Mouse (Mus musculus): ENCODE measurements at regions not wholly inside any gene's neighbourhood (a gene's known extent, or its start where the extent isn't known, plus 50 kb on each side); places are given as distances from the start of the nearest gene placed in this dataset.
A peak's percentile ranks its signal among the peaks of the same experiment; 100 is the strongest.

DNA sequence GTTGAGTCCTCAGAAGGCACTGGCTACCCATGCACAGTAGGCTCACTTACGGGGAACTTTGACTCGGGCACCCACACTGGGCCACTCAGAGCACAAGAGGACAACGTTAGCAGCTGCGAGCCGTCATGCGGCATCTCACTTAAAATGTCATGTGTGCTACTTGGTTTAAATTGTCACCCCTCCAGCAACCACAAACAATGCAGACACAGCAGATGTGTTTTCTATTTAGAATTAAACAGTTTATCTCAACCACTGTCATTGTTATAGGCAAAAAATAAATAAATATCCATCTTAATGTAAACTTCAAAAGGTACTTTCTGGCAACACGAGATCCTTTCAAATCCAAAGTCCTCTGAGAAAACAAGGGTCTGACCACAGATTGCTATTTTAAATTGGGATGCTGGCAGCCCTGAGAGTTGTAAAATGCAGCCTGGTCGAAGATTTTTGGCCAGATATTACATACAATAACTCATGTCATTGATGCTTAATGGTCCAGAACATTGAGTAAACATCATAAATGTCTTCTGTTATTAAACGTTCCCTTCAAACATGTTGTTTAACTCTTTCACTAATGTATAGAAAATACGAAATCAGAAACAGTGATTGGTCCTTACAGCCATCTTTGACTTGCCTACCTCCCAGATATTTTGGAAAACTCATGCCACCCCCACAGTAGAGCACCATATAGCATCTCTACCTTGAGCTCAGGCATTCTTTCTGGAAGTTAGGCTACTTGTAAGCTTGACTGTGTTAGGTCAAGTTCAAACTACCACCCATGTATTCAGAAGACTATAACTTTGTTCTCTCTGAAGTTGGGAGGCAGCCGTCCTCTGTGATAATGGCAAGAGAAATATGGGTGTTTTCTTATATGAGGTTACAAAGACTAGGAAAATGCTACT, 232.8 kb upstream of the Tcf21 start:
- DNase-seq, result no peak
- intact Hi-C loops (cut with DNase I), result no loop called here

DNA sequence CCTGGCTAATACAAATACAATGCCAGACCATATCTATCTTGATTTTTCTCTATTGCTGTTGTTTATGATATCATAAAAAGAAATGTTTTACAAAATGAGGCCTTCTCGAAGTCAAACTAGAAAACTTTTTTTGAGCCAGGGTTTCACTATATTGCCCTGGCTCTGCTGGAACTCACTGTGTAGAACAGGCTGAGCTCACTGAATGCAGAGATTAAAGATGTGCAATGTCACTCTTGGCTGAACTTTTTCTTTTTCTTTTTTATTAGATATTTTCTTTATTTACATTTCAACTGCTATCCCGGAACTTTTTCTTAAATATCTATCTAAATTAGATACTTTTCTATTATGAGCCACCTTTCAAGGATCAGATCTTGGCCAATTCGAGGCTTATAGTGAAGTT, 224.5 kb upstream of the Tcf21 start:
- intact Hi-C loops (cut with DNase I), result no loop called here
- DNase-seq, result no peak

DNA sequence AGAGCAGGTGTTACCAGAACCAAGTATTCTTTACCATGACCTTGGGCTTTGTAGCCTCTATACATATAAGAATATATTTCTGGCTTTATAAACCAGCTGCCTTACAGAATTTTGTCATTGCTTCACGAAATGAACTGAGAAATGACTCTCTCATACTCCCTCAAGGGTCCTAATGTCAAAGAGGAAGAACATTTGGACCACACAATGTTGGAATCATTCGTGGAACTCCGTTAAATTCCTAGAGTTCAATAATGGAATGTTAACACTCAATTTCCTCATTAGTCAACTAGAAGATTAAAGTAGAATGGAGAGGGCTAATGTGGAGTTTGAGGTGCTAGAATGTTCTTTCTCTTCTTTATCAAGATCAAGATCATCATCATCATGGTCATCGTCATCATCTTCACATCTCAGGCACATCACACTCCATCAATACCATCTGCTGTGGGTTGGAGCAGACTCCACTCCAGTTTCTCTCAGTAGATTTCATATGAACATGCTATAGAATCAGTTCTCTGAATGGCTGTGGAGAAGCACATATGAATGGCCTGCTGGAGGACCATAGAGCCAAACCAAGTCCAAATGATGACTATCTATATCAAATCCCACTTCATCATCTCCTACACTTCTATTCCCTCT, 211.6 kb upstream of the Tcf21 start:
- intact Hi-C loops (cut with DNase I), result no loop called here
- no peak for DNase-seq

DNA sequence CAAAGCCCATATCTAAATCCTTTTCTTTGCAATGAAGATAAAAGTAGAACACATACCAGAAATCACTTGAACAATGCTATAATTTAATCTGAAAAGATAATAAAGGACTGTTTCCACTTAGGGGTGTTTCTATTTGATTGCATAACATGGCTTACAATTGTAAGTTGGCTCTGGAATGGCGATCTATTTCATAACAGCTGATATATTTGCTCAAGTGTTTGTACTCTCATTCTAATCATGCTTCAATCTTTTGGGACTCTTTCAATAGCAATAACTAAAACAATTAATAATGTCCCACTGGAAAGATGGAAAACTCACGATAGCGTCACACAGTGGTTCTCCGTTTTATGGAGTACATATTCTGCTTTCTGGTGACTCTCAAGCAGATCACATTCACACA, 208.0 kb upstream of the Tcf21 start:
- intact Hi-C loops (cut with DNase I), result no loop called here

DNA sequence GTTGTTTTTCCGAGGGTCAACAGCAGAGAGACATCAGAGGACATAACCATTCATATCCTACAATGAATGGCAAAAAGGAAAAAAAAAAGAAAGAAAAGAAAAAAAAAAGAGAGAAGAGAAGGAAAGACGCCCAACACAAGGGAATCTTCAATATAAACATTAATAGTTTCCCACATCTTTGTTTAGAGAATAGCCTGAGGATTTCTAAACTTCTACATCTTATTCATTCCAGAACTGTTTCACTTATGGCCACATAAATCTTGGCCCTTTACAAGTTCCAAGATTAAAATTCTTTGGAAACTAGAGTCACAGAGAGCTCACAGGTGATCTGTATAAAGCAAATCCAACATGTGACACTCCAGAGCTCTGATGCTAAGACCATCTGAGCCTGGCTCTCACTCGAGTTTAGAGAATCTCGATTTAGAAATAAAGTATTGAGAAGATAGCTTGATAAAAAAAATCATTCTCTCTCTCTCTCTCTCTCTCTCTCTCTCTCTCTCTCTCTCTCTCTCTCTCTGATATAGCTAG, 197.2 kb upstream of the Tcf21 start:
- DNase-seq, result no peak
- intact Hi-C loops (cut with DNase I), result no loop called here

More for the DNA sequence above, 208.0 kb upstream of the Tcf21 start:
- no peak for DNase-seq

DNA sequence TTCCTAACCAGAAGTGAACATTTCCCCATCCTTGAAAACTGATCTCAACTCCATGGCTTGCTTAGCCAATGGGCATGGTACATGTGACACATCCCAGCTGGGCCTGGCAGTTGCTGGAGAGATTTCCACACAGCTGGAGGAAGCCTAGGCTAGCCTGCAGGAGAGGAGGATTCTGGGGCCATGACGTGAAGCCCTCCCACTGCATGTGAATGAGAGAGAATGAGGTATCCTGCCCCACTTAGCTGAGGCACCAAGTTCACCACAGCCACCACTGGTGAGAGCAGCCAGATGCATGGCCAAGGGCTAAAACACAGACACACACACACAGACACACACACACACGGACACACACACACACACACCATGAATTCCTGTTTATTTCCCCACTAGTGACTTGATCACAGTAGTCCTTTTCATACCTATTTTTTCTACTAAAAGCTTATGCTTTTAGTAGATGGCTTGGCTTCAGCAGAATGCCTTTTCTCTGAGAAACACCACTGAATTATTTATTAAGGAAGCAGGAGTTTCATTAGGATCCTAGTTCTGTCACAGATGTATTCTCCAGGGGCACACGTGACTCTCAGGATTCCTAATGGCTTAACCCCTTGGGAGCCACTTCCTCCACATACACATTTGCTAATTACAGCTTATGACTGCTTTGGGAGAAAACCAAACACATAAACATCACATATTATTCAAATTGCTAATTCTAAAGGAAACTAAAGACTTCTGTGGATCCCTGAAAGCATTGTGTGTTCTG, 196.1 kb upstream of the Tcf21 start:
- intact Hi-C loops (cut with DNase I), result no loop called here

DNA sequence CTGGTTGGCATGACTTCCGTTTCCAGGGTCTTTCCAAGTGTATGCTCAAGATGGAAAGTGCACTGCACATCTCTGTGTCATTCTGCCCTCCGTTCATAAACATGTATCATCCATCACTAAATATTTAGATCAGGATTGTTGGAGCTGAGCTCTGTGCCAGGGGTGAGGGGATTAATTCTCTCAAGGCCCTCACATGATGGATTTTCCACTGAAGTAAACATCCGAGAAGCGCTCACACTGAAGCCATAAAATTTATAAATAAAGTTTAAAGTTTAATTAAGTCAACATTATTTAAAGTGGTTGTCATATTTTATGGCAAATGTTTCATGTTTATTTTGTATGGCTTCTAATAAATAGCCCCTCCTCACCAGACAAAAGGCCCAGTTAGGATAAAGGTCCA, 190.7 kb upstream of the Tcf21 start:
- DNase-seq, result no peak
- intact Hi-C loops (cut with DNase I), result no loop called here

More for the DNA sequence above, 196.1 kb upstream of the Tcf21 start:
- DNase-seq, result peak in 1 of 2 experiments; percentile 9

DNA sequence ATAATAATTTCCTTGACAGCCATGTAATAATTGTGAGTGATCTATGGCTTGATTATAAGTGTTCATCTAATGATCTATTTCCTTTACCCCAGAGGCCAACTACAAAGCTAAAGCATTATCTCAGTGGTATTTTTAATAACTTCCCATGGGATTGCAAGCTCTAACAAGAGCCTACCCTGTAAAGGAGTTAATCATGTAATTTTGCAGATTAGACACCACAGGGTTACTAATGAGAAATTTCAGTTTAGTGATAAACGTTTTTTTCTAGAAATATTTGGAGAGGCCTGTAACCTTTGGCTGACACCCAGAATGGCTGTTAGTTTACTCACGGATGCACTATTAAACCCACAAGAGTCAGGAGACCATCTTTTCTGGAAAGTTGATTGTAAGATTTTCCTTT, 190.2 kb upstream of the Tcf21 start:
- no peak for DNase-seq
- intact Hi-C loops (cut with DNase I), result no loop called here

DNA sequence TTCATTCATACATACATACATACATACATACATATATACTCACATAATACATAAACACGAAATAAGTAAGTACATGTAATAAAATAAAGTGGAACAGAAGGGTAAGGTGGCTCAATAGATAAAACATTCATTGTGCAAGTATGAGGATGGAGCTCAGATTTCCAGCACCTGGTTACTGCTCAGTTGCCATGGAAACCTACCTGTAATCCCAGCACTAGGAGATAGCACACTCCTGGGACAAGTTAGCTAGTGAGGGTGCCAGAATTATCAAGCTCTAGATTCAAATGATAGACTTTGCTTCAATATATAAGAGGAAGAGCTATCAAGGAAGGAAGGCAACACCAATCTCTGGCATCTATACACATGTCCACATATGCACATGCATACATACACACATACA, 184.8 kb upstream of the Tcf21 start:
- intact Hi-C loops (cut with DNase I), result no loop called here
- no peak for DNase-seq

DNA sequence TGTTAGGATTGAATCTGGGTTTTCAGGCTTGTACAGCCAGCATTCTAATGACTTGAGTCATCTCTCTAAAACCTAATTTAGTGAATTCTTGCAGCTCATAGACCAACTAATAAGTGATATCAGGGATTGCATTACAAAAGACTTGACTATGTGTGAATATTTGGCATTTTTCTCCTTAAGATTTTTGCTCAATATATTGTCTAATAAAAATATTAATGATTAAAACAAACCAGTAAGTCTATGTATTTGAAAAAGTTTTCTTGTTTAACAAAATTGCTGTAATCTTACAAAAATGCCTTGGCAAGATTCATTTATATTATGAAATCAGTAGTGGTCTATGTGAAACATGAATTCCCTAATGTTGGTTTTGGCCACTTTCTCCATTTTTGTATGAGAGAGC, 183.7 kb upstream of the Tcf21 start:
- intact Hi-C loops (cut with DNase I), result no loop called here

DNA sequence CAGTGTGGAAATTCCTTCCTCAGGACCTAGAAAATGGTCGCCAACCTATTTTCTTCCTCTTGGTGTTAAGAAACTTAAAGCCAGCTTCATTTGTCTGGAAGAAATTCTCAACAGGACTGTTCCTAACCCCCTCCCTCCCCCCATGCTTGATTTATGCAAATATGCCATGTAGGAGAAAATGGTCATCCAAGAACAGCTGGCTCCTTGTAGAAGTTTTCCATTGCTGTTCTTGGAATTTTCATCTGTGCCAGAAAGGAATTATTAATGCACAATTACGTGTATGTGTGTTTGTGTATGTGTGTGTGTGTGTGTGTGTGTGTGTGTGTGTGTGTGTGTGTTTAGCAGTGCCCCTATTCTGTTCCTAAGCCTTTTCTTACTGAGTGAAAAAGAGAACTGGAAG, 178.6 kb upstream of the Tcf21 start:
- DNase-seq, result no peak
- intact Hi-C loops (cut with DNase I), result no loop called here

More for the DNA sequence above, 183.7 kb upstream of the Tcf21 start:
- DNase-seq, result no peak

DNA sequence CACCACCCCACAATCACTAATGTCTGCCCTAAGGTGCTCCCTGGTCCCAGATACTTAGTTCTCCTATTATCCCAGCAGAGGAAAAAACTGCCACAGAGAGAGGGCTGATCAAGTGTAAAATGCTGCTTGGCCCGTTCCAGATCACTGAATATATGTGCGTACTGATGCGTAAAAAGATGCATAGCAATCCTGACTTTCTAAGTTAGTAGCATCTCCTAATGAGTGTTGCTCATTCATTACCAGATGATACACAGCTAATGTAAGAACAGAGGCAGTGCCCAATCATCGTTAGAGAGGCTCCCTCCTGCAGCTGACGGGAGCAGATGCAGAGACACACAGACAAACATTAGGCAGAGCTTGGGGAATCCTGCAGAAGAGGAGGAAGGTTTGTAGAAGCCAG, 177.6 kb upstream of the Tcf21 start:
- intact Hi-C loops (cut with DNase I), result no loop called here

DNA sequence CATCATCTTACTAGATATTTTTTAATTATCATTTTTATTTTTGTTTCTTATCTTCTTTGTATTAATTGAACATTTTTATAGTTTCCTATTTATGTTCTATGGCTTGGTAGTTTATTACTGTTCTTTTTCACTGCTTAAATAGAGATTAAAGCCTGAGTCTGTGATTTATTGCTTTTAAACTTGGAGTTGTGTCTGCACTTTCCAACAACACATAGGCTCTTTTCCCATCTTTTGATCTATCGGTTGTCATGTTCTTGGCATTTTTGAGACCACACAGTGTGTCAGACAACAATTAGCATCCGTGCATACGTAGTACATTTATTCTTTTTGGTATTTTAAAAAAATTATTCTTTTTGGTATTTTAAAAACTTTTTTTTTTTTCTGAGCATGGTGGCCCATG, 173.2 kb upstream of the Tcf21 start:
- intact Hi-C loops (cut with DNase I), result no loop called here
- DNase-seq, result no peak

More for the DNA sequence above, 177.6 kb upstream of the Tcf21 start:
- DNase-seq, result no peak

DNA sequence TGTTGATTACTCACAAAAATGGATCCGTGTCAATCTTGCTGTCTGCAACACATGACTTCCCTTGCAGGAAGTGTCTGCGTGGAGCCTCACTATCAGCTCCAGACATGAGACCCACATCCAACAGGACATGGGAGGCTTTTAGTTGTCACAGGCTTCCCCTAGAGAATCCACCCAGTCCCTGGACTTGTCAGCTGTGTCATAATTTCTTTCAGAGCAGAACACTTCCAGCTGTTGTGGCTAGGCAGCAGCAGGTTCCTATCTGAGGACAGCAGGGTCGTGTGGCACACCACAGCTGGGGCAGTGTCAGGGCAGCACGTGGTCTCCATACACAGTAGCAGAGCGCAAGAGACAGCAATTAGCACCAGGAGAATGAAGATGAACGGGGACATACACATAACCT, 161.8 kb upstream of the Tcf21 start:
- intact Hi-C loops (cut with DNase I), result no loop called here
- DNase-seq, result peak; percentile 11 to 14

DNA sequence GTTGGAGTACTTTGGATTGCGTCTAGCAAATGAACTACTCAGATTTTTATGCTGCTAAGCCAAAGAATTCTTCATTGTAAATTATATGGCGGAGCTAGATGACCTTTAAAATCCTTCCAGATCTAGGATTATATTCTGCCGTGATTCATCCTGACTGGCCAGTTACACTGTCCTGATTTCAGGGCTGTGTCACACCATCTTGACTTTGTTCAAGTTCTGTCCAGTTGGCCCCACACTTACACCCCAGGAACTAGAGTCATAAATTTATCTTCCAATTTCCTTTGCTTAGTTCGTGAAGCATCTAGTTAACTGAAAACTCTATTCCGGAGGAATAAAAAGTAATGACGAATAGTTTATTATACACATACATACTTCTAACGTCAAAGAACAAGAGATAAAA, 158.5 kb upstream of the Tcf21 start:
- DNase-seq, result no peak

DNA sequence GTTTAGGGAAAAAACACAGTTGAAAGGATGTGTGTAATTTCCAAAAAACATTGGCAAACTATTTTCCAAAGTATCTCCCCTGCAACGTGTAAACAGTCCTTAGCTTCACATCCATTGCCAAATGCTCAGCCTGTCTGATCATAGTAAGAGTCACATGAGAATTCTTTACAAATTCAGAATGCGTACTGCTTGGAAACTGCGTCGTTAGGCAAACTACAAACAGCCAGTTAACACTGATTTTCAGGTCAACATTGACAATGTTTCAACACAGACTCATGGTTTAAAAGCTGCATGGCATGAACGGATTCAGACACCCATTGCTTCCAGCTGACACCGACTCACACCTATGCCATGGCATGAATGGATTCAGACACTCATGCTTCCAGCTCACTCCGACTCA, 137.0 kb upstream of the Tcf21 start:
- no peak for DNase-seq
- intact Hi-C loops (cut with DNase I), result no loop called here

More for the DNA sequence above, 158.5 kb upstream of the Tcf21 start:
- intact Hi-C loops (cut with DNase I), result no loop called here

DNA sequence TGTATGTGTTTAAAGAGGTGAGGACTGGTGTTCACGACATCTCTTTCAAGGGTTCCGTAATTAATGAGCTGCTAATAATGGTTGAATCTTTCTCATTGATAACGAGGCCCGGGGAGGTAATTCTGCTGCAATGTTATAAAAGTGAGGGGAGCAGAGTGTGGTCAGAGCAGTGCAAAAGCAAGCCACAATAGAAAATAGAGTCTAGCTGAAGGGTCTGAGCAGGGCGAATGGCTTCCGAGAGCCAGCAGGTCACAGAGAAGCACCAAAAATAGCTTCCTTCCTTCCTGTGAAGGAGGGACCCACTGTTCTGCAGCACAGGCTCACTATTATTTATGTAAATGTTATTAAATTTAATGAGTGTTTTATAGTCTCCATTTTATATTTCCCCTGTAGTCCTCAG, 133.3 kb upstream of the Tcf21 start:
- no peak for DNase-seq
- intact Hi-C loops (cut with DNase I), result no loop called here

DNA sequence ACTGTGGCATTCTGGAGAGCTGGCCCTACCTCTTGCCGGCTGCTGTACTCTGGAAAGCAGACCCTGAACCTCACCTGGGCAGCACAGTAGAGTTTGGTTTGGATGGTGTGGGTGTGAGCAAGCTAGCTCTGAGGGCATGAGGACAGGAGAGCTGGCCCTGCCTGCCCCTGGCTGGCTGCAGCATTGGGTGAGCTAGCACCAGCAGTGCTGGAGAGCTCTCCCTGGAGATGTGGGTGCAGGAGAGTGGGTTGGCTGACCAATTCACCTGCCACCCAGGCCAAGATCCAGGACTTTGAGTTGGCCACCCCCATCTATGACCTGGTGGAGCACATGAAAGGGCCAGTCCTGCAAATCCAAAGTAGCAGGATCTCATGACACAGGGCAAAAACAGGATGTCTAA, 124.3 kb upstream of the Tcf21 start:
- DNase-seq, result no peak

DNA sequence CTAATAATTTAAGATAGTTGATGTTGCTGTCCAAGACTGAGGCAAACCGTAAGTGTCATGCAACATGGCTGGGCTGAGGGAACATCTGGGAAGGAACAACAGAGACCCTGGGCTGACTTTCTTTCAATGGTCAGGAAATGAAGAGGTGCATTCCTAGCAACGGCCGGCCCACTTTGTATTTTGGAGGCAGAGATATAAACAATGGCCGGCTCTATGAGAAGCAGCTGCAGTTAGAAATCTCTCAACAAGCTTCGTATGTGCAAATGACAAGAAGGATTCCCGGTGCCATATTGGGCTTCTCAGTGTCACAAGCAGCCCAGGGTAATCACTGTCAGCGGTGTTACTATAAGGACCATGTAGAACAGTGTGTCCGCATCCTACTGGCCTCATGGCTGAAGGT, 108.0 kb upstream of the Tcf21 start:
- DNase-seq, result no peak
- intact Hi-C loops (cut with DNase I), result no loop called here

More for the DNA sequence above, 124.3 kb upstream of the Tcf21 start:
- intact Hi-C loops (cut with DNase I), result no loop called here

DNA sequence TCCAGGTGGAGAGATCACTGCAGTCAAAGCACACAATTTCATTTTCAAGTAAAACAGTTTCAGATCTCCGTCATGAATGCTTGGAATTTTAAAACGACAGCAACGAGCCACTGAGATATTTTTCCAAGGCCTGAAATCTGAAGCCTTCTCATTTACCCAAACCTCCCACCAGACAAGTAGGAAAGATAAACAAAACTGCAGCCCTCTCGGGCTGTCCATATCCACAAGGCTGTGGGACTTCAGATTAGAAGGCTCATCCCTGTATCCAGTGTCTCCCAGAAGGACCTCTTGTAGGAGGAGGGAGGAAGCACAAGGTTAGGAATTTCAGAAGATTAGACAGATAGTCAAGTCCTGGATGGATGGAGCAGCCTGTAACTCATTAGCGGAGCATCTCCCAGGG, 106.1 kb upstream of the Tcf21 start:
- intact Hi-C loops (cut with DNase I), result no loop called here
- no peak for DNase-seq
